Mouse (Mus musculus) brain, adult 2 months (tissue): ENCODE measurements around the gene Cklf.
"Not testable (repeated sequence)": the region's sequence is repeated elsewhere in the genome, so short reads cannot be mapped to it uniquely, and the experiment has no call there.

Experiments used
- DNase-seq: peaks from one replicate; pipeline ENCODE4 v3.0.0; 2011; ENCODE audit warnings: low read depth, low spot score

Cklf gene

DNA sequence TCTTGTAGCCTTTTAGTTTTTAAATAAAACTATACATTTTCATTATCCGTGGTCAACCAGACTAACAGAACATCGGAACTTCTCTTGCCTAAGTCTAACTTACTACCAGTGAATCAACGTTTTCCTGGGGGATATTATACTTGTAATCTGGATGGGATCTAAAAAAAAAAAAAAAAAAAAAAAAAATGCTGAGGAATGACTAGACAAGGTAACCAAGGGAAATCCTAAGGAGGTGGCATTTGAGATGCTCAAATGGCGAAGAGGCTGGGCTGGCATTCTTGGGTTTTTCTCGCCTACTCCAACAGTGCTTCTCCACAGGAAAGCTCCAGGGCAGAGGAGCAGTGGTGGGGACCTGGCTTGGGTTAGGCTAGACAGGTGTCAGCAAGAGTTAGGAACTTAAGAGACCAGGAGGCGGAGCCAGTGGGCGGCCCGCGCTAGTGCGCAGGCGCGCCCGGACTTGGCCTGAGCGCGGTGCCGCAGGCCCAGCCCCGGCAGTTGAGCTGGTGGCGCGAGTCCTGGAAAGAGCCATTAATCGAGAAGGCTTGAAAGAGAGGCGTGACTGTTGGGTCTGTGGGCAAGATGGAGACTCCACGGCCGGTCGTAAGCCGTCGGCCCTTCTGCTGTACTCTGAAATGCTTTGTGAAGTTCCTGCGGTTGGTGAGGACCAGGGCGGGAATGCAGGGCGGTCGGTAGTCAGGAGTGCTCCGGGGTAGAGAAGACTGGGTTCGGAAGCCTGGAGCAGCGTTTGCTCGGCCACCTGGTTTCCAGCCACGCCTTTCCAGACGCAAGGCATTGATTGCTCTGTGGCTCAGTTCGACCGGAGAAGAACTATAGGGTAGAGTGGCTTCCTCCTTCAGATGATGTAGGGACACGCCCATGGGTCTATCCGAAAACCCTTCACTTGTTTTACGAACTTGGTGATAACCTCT is at the start of gene Cklf:
Cklf (plus strand) TSS at position 423 of the 929 bp plus-strand sequence.
- DNase-seq: peak; percentile 91

GRCm38 (mm10) chr8:104201622-104202021 is 49.0 kb upstream of the Cklf start:
- DNase-seq: peak; percentile 9

- no peak for DNase-seq
These were observed 48.3 kb upstream of the Cklf start for GRCm38 (mm10) chr8:104202320-104202719.

DNA sequence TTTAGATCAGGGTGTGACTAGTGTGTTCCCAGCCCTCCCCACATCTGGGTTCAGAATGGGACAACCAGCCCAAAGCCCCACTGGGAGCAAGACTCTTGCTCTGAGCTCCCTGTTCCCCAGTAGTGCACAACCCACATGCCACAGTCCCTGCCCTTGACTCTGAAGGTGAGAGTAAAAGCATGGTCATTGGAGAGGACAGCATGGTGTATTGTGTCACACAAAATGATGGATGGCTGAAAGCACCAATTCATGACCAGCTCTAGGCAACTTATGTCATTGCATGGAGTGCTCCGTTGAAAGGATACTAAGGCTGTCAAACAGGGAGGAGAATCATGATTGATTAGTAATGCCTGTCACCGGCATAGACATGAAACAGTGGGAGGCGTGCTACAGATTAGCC is 45.4 kb upstream of the Cklf start:
- DNase-seq: no peak

DNA sequence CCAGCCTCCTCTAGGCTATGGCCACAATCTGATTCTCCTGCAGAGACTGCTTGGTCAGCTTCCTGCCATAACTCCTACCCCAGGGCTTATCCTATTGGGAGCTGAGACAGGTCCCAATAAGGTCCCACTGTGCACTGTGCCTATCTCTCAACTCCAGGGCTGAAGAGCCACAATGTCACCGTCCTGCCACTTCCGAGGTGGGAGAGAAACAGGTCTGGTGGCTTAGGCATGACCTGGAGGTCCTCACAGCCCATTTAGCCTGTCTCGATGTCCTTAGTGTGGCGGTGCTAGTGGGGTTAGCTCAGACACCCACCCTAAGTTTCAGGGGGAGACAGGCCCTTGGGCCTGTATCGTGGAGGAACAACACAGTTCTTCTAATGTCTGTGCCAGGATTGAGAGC is 33.1 kb upstream of the Cklf start:
- DNase-seq: no peak

DNA sequence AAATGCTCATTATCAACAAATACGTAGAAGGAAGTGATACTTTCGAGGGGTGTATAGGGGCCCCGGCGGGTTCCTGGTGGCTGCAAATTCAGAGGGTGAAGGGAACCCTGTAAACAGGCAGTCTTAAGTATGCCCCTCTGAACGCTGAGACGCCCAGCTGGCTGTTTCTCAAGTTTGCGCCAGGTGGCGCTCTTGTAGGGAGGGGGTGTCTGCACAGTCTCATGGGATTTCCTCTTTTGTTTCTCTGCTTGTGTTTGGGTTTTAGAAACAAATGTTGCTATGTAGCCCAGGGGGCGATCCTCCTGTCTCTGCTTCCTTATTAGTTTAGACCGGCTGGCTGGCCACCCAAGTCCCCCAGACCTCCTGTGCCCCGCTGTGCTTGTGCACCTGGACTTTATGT is 31.6 kb upstream of the Cklf start:
- peak; percentile 67 for DNase-seq

DNA sequence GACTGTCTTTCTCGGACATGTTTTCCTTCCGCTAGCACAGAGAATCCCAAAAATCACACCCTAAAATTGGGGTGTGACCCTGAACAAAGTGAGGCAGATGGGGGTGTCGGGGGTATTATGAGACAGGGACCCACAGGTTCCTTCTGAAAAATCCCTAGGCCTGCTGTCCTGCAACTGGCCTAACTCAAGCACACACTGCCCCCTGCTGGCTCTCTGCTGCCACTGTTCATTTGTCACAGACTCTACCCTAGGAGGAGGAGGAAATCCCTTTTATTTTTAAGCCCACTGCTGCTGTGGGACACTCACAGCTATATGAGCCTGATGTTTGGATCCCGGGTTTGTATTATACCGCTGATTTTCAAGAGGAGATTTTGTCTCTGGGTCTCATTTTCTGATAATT is 30.9 kb upstream of the Cklf start:
- DNase-seq: peak; percentile 85

- DNase-seq: no peak
These were observed 23.6 kb upstream of the Cklf start for GRCm38 (mm10) chr8:104227048-104227447.

DNA sequence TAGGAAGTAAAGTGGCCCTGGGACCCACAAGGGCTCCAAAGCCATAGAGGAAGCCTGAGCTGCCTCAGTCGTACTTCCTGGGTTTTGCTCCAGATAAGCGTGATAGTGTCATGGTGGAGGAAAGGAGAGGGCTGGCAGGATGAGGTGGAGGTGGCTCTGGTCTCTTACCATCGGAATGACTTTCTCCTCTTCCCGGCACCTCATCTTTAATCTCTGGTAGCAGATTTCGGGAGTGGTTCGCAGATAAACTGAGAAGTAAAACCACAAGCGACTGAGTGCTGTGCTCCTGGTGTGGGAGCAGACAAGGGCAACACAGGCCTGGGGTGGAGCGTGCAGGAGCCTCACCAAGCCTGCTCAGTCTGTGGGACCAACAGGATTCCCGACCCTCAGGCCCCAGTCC is 20.3 kb upstream of the Cklf start:
- DNase-seq: no peak

DNA sequence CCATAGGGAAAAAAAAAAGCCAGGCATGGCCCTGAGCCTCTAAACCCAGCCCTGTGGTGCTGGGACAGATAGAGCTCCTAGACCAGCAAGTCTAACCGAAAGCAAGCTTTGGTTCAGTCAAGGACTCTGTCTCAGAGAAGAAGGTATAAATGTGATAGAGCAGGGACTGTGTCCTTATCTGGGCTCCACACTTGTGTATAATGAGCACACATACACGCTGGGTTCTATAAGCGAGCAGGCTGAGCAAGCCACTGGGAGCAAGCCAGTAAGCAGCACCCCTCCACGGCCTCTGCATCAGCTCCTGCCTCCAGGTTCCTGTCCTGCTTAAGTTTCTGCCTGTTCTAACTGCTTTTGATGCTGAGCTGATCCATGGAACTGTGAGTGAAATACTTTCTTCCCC is 18.6 kb upstream of the Cklf start:
- no peak for DNase-seq

DNA sequence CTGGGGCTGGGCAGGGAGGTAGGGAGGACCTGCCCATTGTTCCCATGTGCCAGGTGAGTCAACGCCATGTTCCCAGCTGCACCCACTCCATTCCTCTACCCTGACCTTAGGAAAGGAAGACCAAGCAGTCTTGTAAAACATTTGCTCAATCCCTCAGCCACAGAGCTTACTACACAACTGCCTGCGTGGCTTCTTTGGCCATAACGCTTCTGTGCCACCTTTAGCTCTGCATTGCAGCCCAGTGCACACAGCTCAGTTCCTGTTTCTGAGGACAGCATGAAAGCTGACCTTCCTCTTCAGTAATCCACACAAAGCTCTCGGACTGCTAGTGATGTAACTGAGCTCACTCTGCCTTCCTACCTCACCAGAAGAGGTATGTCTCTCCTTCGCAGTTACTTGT is 17.7 kb upstream of the Cklf start:
- no peak for DNase-seq

DNA sequence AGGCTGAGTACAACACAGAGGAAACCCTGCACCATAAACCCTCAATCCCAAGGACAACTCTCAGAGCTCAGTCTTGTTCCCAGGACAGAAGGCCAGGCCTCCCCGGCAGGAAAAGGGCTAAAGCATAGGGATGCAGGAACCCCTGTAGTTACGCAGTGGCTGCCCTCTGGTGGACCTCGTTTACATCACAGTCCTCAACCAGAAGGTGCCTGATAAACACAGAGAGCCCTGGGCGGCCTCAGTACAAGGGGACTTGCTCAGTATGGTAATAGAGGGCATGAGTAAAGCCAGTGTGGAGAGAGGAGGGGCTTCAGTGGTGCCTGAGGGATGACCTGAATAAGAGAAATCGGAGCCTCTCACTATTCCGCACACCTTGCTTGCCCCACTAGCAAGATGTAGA is 16.1 kb upstream of the Cklf start:
- peak; percentile 40 for DNase-seq

DNA sequence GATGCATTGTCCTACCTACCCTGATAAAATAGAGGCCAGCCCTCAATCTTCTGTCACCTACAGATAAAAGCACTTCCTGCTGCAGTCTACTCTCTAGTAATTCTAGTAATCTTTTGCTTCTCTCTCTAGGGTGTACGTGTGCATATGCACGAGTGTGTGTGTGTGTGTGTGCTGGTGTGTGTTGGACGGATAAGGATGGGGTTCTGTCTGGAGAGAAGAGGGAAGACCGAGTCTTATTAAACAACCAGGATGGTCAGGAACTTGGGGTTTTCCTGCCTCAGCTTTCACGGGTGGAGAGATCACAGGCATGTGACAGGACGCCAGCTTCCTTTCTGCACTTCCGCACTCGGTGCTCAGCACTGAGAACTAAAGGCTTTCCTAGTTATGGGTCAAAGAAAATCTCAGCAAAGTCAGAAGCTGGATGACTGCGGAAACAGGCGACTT is 11.2 kb upstream of the Cklf start:
- no peak for DNase-seq

DNA sequence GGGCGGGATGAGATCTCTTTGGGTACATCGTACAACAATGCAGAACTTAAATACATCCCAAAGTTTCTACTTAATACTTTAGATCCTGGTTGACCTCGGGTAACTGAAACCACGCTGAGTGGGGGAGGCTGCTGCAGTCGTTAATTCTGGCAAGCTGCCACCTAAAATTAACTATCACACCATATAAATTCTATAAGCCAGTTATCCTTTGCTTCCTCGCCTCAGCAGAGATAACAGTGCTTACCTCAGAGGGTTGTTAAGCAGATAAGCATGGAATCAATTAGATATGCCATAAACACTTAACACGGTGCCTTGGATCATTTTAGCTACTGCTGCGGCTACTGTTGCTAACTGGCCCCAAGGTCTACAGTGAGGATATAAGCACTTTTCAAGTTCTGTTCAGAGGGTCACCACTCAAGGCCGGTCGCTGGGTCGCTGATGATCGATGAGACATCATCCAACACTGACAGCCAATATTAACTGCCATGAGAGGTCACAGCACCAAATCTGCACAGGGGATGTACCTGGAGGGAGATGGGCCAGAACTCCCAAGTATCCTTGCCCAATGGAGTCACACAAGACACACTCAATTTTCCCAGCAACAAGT is 8.5 kb upstream of the Cklf start:
- no peak for DNase-seq

DNA sequence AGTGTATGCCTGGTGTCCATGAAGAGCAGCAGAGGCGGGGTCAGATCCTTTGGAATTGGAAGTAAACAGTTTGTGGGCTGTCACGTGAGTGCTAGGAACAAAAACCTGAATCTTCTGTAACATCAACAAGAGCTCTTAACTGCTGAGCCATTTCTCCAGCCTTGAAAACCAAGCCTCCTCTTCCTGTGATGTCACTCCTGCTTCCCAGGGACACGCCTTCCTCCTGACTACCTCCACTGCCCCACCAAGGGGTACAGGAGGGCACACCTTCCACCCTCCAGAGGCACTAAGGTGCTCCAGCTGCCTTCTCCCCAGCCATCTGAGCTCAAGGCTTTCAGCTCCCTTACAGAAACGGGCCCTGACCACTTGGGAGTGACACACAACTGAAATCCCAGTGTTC is 4.0 kb upstream of the Cklf start:
- DNase-seq: no peak

DNA sequence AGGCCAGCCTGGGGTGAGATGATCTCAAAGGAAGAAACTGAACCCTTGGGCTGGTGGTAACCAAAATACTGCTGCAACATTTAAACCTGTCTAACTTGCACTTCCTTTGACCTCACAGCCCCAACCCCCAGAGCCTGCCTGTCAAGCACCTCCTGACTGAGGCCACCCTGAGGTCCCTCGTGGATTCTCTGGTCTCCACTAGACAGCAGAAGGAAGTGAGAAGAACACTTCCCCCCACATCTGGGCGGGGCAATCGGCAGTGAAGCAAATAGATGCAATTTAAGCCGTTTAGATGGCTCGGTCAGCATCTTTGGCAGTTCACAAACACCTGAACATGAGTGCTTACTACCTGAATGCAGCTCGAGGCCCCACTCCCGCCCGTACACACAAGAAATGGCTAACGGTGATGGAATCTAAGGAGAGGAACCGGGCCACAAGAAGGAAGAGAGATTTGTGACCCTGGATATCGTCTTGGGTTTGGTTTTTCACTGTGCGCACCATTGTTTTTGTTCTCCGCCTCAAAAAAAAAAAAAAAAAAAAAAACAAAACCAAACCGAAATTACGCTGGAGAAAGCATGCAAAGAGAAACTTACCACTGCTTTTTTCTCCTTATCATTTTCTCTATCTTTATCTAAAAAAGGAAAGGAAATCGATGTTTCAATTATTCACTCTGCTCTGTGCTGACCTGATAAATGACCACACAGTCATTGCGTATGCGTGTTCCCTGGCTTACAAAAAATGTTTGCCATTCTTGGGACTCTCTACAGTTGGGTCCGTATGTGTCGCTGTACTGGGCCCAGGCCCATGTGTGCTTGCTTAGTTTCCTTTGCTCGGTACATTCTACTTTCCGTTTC is 3.4 kb upstream of the Cklf start:
- peak; percentile 25 for DNase-seq

DNA sequence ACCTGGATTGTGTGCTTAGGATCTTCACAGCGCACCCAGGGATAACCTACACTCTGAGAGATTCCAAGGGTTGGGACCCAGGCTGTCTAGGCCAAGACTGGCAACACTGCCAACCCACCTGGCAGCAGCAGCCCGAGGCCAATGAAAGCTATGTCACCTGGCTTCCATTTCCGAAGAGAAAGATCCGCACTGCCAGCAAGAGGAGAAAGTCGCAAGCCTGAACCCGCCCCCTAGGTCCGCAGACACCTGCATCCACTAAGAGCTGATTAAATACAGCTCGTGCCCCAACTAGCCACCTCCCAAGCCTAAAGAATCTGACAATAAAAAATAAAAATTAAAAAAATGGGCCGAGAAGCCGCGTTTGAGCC is 2.8 kb upstream of the Cklf start:
- DNase-seq: peak; percentile 55

DNA sequence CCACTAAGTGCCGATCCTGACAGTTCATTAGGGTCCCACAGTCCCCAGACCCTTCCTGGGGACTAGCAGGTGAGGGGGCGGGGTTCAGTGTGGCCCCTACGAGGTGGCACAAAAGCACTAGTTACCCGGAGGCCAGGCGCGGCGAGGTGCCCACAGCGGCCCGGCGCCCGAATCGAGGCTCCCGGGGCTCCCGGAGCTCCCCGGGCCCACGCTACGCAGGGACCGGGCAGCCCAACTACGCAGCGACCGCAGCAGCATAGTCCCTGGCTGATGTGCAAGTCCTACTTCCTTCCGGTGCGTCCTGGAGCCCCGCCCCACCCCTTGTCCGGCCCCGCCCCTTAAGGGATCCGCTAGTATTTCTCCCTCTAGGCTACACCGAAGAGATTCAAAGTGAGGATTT is 2.4 kb upstream of the Cklf start, which contains the start of gene Tk2:
Tk2 (minus strand) TSS at position 283 of the 400 bp plus-strand sequence.
- DNase-seq: peak; percentile 91

DNA sequence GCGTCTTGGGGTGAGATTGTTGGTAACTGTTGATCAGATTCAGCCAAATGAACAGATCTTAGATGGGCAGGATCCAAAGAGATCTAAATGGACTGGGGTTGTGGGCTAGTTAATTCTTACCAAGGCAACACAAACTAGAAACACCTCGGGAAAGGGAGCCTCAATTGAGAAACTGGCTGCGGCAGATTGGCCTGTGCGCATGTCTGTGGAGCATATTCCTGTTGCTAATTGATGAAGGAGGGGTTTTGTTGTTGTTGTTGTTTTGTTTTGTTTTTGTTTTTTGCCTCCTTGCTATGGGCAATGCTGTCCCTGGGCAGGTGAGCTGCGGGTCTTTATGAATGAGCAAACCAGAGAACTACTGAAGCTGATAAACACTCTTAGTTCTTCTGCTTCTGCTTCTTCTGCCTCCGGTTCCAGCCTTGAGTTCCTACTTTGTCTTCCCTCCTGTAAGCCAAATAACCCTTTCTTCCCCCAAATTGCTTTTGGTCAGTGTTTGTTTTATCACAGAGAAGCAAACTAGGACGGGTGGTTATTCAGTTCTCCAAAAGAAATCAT is 1.1 kb upstream of the Cklf start:
- no peak for DNase-seq

- DNase-seq: no peak
These were observed 800 bp downstream of the Cklf start for GRCm38 (mm10) chr8:104251461-104251860.

GRCm38 (mm10) chr8:104253016-104253415 is 2.4 kb downstream of the Cklf start:
- DNase-seq: no peak

GRCm38 (mm10) chr8:104261802-104262201 is 11.1 kb downstream of the Cklf start:
- not testable (repeated sequence) for DNase-seq
